Mouse (Mus musculus) T-helper 2 cell (primary cell): ENCODE results near the gene Anks6.

ENCODE experiments used
- in situ Hi-C: fragments of 300-600 bp; cut with MboI, MseI; formaldehyde crosslinking; loops from one replicate; pipeline ENCODE4 v1.15.1; 2025; ENCODE audit warnings: high pct_unique_total_duplicates

The Anks6 gene

GRCm38 (mm10) chr4:46990281-46991015, 66.8 kb downstream of the Anks6 start:
- in situ Hi-C loops = no loop called here

DNA sequence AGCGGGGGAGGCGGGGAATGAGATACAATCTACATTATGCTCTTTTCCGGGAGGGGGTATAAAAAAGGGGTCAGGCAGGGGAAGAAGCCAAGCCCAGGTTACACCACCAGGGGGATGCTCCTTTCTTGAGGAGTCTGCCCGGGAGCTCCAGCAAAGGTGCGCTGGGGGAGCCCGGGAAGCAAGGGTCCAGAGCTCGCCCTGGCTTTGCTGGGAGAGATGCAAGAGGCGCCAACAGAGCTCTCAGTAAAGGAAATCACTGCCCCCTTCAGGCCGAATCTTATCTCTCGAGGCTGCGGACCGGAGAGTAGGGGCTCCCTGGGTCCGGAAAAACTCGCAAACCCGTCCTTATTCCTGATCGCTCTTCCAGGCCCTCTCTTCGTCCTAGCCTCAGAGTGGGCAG, 67.4 kb downstream of the Anks6 start:
- in situ Hi-C loops = no loop called here

- in situ Hi-C loops = no loop called here
These were observed 68.4 kb downstream of the Anks6 start for GRCm38 (mm10) chr4:46988824-46989223.

- in situ Hi-C loops = no loop called here
These were observed 69.0 kb downstream of the Anks6 start for GRCm38 (mm10) chr4:46988257-46988656.

DNA sequence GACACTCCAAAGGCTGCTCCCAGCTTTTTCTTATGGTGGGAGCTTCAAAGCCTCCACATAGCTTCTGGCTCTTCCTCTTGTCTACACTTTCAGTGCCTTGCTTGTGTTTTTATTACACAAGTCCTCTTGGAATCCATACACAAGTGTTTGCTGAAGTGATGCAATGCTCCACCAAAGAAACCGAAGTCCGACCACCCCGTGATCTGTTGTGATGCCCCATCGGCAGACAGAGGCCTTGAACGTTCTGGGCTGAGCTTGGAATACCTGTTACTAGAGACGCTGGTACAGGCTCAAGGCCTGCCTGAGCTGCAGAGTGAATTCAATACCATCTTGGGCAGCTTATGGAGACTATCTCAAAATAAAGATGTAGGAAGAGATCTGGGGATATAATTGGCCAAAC, 69.4 kb downstream of the Anks6 start:
- in situ Hi-C loops = no loop called here

DNA sequence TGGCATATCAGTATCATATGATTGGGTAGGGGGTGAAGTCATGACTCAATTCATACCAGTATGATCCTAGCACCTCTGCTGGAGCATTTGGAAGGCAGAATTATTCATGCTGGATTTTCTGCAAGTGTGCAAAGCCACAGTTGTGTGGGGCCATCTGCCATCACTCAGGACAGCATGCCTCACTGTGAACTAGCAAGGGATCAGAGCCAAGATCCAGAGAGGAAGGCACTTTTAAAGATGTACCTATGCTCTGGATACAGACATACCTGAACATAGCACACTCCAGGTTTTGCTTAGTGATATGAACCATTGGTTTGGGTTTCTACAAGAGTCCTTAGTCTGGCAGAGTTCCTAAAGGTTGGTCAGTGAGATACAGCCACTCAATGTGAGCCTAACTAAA, 71.2 kb downstream of the Anks6 start:
- in situ Hi-C loops = no loop called here

DNA sequence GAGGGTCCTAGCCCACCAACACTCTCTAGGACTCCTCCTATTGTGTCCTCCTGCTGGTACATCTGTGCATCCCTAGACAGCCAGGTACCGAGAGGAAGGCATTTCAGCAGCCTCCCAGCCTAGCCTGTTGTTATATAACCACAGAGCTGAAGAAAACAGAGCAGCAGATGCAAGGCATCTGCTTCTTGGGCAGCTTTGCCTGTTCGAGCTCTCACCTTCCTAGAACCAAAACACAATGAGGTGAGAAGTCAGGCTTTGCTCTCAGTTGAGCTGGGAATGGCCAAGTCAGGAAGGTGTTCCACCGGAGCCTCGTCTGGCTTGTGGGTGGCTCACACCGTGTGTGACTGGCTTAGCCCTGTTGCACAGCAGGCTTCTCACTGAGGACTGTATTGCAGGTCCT, 74.3 kb downstream of the Anks6 start:
- in situ Hi-C loops = no loop called here

DNA sequence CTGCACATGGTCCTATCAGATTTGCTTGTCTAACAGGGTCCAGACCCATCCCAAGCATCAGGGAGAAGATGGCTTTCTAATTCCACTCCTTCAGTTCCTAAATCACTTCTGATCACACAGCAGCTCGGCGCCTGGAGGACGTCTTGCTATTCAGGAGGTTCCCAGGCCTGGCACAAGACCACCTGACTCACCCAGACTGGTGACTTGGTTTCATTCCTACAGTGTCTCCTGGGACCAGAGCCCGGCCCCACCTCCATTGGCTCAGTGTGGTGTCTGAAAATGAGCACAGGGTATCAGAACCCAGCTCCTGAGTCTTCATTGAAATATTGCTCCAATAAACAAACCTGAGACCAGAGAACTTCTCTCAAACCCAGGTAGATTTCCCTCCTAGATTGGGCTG, 75.1 kb downstream of the Anks6 start:
- in situ Hi-C loops = no loop called here

GRCm38 (mm10) chr4:46978371-46978770, 78.9 kb downstream of the Anks6 start:
- in situ Hi-C loops = loop anchor here (10.0 kb wide), 1 partner anchor 996 kb away; no protein-coding TSS in a partner anchor

GRCm38 (mm10) chr4:46977161-46977560, 80.1 kb downstream of the Anks6 start:
- in situ Hi-C loops = loop anchor here (10.0 kb wide), 1 partner anchor 998 kb away; no protein-coding TSS in a partner anchor

DNA sequence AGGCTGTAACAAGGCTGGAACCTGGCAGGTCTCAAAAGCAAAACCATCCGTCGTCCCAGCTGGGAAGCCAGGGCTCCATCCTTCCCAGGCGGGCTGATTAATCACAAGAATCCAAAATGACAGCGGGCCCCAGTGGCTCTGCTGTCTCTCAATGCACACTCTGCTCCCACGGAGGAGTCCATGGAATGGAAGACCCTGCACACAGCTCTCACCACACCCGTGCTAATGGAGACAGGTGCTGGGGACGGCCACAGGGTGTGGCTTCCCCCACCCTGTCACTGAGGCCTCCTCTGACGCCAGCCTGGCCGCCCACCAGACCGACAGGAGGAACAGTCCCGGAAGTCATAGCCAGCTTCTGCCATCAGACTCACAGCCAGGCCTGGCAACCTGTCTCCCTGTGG, 80.6 kb downstream of the Anks6 start:
- in situ Hi-C loops = loop anchor here (10.0 kb wide), 1 partner anchor 998 kb away; no protein-coding TSS in a partner anchor

- in situ Hi-C loops = loop anchor here (10.0 kb wide), 1 partner anchor 1001 kb away; no protein-coding TSS in a partner anchor
These were observed 83.9 kb downstream of the Anks6 start for GRCm38 (mm10) chr4:46973322-46973721.

GRCm38 (mm10) chr4:46967981-46968380, 89.2 kb downstream of the Anks6 start:
- in situ Hi-C loops = no loop called here

- in situ Hi-C loops = no loop called here
These were observed 90.7 kb downstream of the Anks6 start for GRCm38 (mm10) chr4:46966551-46966950.
